Mouse (Mus musculus): ENCODE measurements around the gene Tlx2. TPM values are rescaled to one million over a fixed set of nuclear protein-coding genes. Genes with fewer than 3 reads are reported as not detected.

Gene Tlx2
- polyA plus RNA-seq, 1 experiment from 2014 or later = 30.4 TPM

- Histone ChIP-seq H3K4me1 (ENCODE audit: control insufficient read depth, insufficient read depth, low read length) (peaks cover 7% of the 10 kb centered on the region; the same call in 1 of the 2 replicates), H3K27ac (ENCODE audit: low read depth, low read length) (no peak overlapping the region), H3K36me3 (ENCODE audit: control insufficient read depth, insufficient read depth, low read length) (no peaks in the 10 kb centered on the region), H3K9me3 (ENCODE audit: control insufficient read depth, low read length) (no peaks in the 10 kb centered on the region), H3K4me3 (ENCODE audit: low read depth, low read length) (peak overlapping the region; percentile 46), H3K27me3 (ENCODE audit: control insufficient read depth, insufficient read depth, low read length) (peaks cover 18% of the 10 kb centered on the region), H3K4me2 (ENCODE audit: low read depth) (peak overlapping the region; percentile 85), H3K9ac (ENCODE audit: low read length) (peak overlapping the region; percentile 5; the same call in 1 of the 2 replicates)
- no peak for ATAC-seq (ENCODE audit: insufficient read depth, low FRiP score, low TSS enrichment)
- no peak for DNase-seq (ENCODE audit: low spot score)
- WGBS = 20% methylated on average over 5 of the region's 5 CpGs
Observed at GRCm38 (mm10) chr6:83034463-83035055, 35.5 kb downstream of the Tlx2 start.

GRCm38 (mm10) chr6:83033249-83034185, 36.6 kb downstream of the Tlx2 start, which contains the start of the genes Dok1 and Loxl3:
Gene Dok1, minus strand, starts transcription at chr6:83033471.
Gene Loxl3, plus strand, starts transcription at chr6:83034173.
- peak within 1 kb of the TSS; percentile 46 for H3K4me3 ChIP-seq (ENCODE audit: low read depth, low read length)
- DNase-seq (ENCODE audit: low spot score) (peak; percentile 82), ATAC-seq (ENCODE audit: insufficient read depth, low FRiP score, low TSS enrichment) (peak; percentile 74)
- peak within 1 kb of the TSS; percentile 47 for H3K9ac ChIP-seq (ENCODE audit: low read length)
- peaks cover 7% of the 10 kb centered on the region; the same call in 1 of the 2 replicates for H3K4me1 ChIP-seq (ENCODE audit: control insufficient read depth, insufficient read depth, low read length)
- peaks cover 18% of the 10 kb centered on the region for H3K27me3 ChIP-seq (ENCODE audit: control insufficient read depth, insufficient read depth, low read length)
- peak within 1 kb of the TSS; percentile 85 for H3K4me2 ChIP-seq (ENCODE audit: low read depth)
- no peaks in the 10 kb centered on the region for H3K36me3 ChIP-seq (ENCODE audit: control insufficient read depth, insufficient read depth, low read length)
- peak within 1 kb of the TSS; percentile 47; the same call in 1 of the 2 replicates for H3K27ac ChIP-seq (ENCODE audit: low read depth, low read length)
- H3K9me3 ChIP-seq (ENCODE audit: control insufficient read depth, low read length) = no peaks in the 10 kb centered on the region
- under 1% methylated on average over 51 of the region's 51 CpGs for WGBS

GRCm38 (mm10) chr6:83032769-83033191, 37.3 kb downstream of the Tlx2 start:
- under 1% methylated on average over 31 of the region's 31 CpGs for WGBS
- Histone ChIP-seq H3K9ac (ENCODE audit: low read length) (peak overlapping the region; percentile 47), H3K36me3 (ENCODE audit: control insufficient read depth, insufficient read depth, low read length) (no peaks in the 10 kb centered on the region), H3K4me2 (ENCODE audit: low read depth) (peak overlapping the region; percentile 85), H3K27me3 (ENCODE audit: control insufficient read depth, insufficient read depth, low read length) (peaks cover 22% of the 10 kb centered on the region), H3K4me1 (ENCODE audit: control insufficient read depth, insufficient read depth, low read length) (peaks cover 7% of the 10 kb centered on the region; the same call in 1 of the 2 replicates), H3K27ac (ENCODE audit: low read depth, low read length) (no peak overlapping the region), H3K4me3 (ENCODE audit: low read depth, low read length) (peak overlapping the region; percentile 46), H3K9me3 (ENCODE audit: control insufficient read depth, low read length) (no peaks in the 10 kb centered on the region)
- DNase-seq (ENCODE audit: low spot score) (peak; percentile 66), ATAC-seq (ENCODE audit: insufficient read depth, low FRiP score, low TSS enrichment) (peak; percentile 69)

- peaks cover 7% of the 10 kb centered on the region; the same call in 1 of the 2 replicates for H3K4me1 ChIP-seq (ENCODE audit: control insufficient read depth, insufficient read depth, low read length)
- H3K36me3 ChIP-seq (ENCODE audit: control insufficient read depth, insufficient read depth, low read length) = no peaks in the 10 kb centered on the region
- DNase-seq (ENCODE audit: low spot score) (no peak), ATAC-seq (ENCODE audit: insufficient read depth, low FRiP score, low TSS enrichment) (no peak)
- H3K4me3 ChIP-seq (ENCODE audit: low read depth, low read length) = peak overlapping the region; percentile 46
- H3K27ac ChIP-seq (ENCODE audit: low read depth, low read length) = no peak overlapping the region
- no peak overlapping the region for H3K9ac ChIP-seq (ENCODE audit: low read length)
- peaks cover 22% of the 10 kb centered on the region for H3K27me3 ChIP-seq (ENCODE audit: control insufficient read depth, insufficient read depth, low read length)
- peak overlapping the region; percentile 85 for H3K4me2 ChIP-seq (ENCODE audit: low read depth)
- H3K9me3 ChIP-seq (ENCODE audit: control insufficient read depth, low read length) = no peaks in the 10 kb centered on the region
- 18% methylated on average over 18 of the region's 18 CpGs for WGBS
Observed at GRCm38 (mm10) chr6:83031921-83032590, 38.0 kb downstream of the Tlx2 start.

GRCm38 (mm10) chr6:83031111-83031510, 39.0 kb downstream of the Tlx2 start:
- no peak overlapping the region for H3K9ac ChIP-seq (ENCODE audit: low read length)
- no peaks in the 10 kb centered on the region for H3K9me3 ChIP-seq (ENCODE audit: control insufficient read depth, low read length)
- no peaks in the 10 kb centered on the region for H3K36me3 ChIP-seq (ENCODE audit: control insufficient read depth, insufficient read depth, low read length)
- H3K4me1 ChIP-seq (ENCODE audit: control insufficient read depth, insufficient read depth, low read length) = peaks cover 7% of the 10 kb centered on the region; the same call in 1 of the 2 replicates
- H3K27ac ChIP-seq (ENCODE audit: low read depth, low read length) = no peak overlapping the region
- no peak overlapping the region for H3K4me2 ChIP-seq (ENCODE audit: low read depth)
- H3K27me3 ChIP-seq (ENCODE audit: control insufficient read depth, insufficient read depth, low read length) = peaks cover 22% of the 10 kb centered on the region
- no peak for DNase-seq (ENCODE audit: low spot score)
- no peak overlapping the region for H3K4me3 ChIP-seq (ENCODE audit: low read depth, low read length)
- WGBS = 70% methylated on average over 7 of the region's 7 CpGs
- ATAC-seq (ENCODE audit: insufficient read depth, low FRiP score, low TSS enrichment) = no peak

- peaks cover 7% of the 10 kb centered on the region; the same call in 1 of the 2 replicates for H3K4me1 ChIP-seq (ENCODE audit: control insufficient read depth, insufficient read depth, low read length)
- no peak for ATAC-seq (ENCODE audit: insufficient read depth, low FRiP score, low TSS enrichment)
- no peak overlapping the region for H3K4me2 ChIP-seq (ENCODE audit: low read depth)
- H3K36me3 ChIP-seq (ENCODE audit: control insufficient read depth, insufficient read depth, low read length) = no peaks in the 10 kb centered on the region
- H3K27ac ChIP-seq (ENCODE audit: low read depth, low read length) = no peak overlapping the region
- DNase-seq (ENCODE audit: low spot score) = no peak
- H3K9me3 ChIP-seq (ENCODE audit: control insufficient read depth, low read length) = no peaks in the 10 kb centered on the region
- 22% methylated on average over 10 of the region's 10 CpGs for WGBS
- H3K27me3 ChIP-seq (ENCODE audit: control insufficient read depth, insufficient read depth, low read length) = peaks cover 22% of the 10 kb centered on the region
- no peak overlapping the region for H3K4me3 ChIP-seq (ENCODE audit: low read depth, low read length)
- H3K9ac ChIP-seq (ENCODE audit: low read length) = no peak overlapping the region
Observed at GRCm38 (mm10) chr6:83029777-83030176, 40.3 kb downstream of the Tlx2 start.

GRCm38 (mm10) chr6:83027706-83028105, 42.4 kb downstream of the Tlx2 start:
- Histone ChIP-seq H3K27ac (ENCODE audit: low read depth, low read length) (no peak overlapping the region), H3K4me2 (ENCODE audit: low read depth) (no peak overlapping the region), H3K9ac (ENCODE audit: low read length) (no peak overlapping the region), H3K4me1 (ENCODE audit: control insufficient read depth, insufficient read depth, low read length) (peaks cover 5% of the 10 kb centered on the region; the same call in 1 of the 2 replicates), H3K27me3 (ENCODE audit: control insufficient read depth, insufficient read depth, low read length) (peaks cover 22% of the 10 kb centered on the region), H3K9me3 (ENCODE audit: control insufficient read depth, low read length) (no peaks in the 10 kb centered on the region), H3K36me3 (ENCODE audit: control insufficient read depth, insufficient read depth, low read length) (no peaks in the 10 kb centered on the region), H3K4me3 (ENCODE audit: low read depth, low read length) (no peak overlapping the region)
- ATAC-seq (ENCODE audit: insufficient read depth, low FRiP score, low TSS enrichment) (no peak), DNase-seq (ENCODE audit: low spot score) (no peak)
- 59% methylated on average over 8 of the region's 9 CpGs for WGBS

- Histone ChIP-seq H3K36me3 (ENCODE audit: control insufficient read depth, insufficient read depth, low read length) (no peaks in the 10 kb centered on the region), H3K27me3 (ENCODE audit: control insufficient read depth, insufficient read depth, low read length) (peaks cover 20% of the 10 kb centered on the region), H3K4me1 (ENCODE audit: control insufficient read depth, insufficient read depth, low read length) (peaks cover 2% of the 10 kb centered on the region; the same call in 1 of the 2 replicates), H3K4me3 (ENCODE audit: low read depth, low read length) (no peak overlapping the region), H3K9me3 (ENCODE audit: control insufficient read depth, low read length) (no peaks in the 10 kb centered on the region), H3K4me2 (ENCODE audit: low read depth) (no peak overlapping the region), H3K9ac (ENCODE audit: low read length) (no peak overlapping the region), H3K27ac (ENCODE audit: low read depth, low read length) (no peak overlapping the region)
- WGBS = 67% methylated on average over 8 of the region's 8 CpGs
- DNase-seq (ENCODE audit: low spot score) (no peak), ATAC-seq (ENCODE audit: insufficient read depth, low FRiP score, low TSS enrichment) (no peak)
Observed at GRCm38 (mm10) chr6:83027293-83027692, 42.8 kb downstream of the Tlx2 start.

Measured in neural tube, embryonic 11.5 days (tissue).